Mouse (Mus musculus) cerebral cortex, adult 2 months (tissue): Measurements from ENCODE around the gene Trim71.

Source experiments
- WGBS: fragments of 180-500 bp; shearing (Covaris S2); methylation state at CpG from one replicate; pipeline ENCODE4 v1.1.7; 2018; 5-methylcytosine and 5-hydroxymethylcytosine counted together

The Trim71 gene

GRCm38 (mm10) chr9:114557086-114557485 lies 7.1 kb downstream of the Trim71 start:
- 41% methylated on average over 7 of the region's 7 CpGs for WGBS

GRCm38 (mm10) chr9:114556276-114556855 lies 7.8 kb downstream of the Trim71 start:
- 54% methylated on average over 10 of the region's 10 CpGs for WGBS

- 80% methylated on average over 5 of the region's 5 CpGs for WGBS
These were observed 9.7 kb downstream of the Trim71 start for GRCm38 (mm10) chr9:114554355-114554979.

DNA sequence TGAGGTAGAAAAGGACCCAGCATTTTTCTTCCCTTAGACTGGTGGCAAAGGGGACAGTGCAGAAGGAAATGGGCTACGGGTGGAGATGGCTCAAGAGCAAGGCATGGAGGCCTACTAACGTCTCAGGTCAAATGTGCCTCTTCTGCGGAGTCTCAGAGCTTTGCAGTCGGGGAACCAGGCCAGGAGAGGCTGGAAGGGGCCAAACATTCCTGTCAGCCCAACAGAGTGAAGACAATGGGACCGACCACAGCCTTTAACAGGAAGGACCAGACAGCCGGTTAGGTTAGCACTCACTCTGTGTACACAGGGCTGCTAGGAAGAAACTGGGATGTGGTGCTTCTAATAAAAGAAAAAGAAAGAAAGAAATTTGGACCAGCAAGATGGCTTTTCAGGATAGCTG lies 14.1 kb downstream of the Trim71 start:
- 63% methylated on average over 6 of the region's 6 CpGs for WGBS

DNA sequence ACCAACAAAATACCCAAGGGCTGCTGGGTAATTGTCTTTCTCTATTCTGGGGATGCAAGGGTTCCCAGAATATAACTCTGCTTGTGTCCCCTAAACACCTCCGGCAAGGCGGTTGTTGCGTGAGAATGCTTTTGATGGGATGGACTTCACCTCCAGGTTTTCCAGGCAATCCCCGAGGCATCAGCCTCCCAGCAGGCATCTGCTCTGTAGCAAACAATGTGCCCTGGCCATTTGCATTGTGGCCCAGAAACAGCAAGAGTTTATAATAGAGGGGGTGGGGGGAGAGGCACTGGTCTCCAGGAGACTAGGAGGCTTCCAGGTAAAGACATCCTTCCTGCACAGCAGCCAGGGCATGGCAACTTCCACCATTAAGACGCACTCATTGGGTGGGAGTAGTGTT lies 15.1 kb downstream of the Trim71 start:
- WGBS: 78% methylated on average over 5 of the region's 5 CpGs

GRCm38 (mm10) chr9:114548496-114548895 lies 15.7 kb downstream of the Trim71 start:
- 70% methylated on average over 4 of the region's 4 CpGs for WGBS

DNA sequence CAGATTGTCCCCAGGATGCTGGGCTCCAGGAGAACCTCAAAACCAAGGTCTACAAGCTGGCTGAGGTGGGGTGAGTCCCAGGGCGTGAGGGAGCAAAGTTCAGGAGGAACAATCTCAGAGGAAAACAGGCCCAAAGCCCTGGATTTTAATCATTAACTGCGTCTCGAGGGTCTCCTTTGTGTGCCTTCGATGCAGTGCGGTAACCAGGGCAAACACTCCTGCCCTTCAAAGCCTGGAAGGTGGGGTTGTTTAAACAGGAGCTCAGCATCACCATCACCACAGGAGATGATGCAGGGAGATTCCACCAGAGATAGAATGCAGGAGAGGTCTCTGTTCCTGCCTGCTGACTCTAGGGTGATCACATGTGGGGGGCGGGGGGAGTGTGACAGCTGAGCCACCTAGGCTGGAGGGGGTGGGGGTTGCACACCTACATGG lies 16.5 kb downstream of the Trim71 start:
- 76% methylated on average over 6 of the region's 6 CpGs for WGBS

GRCm38 (mm10) chr9:114546765-114547164 lies 17.4 kb downstream of the Trim71 start:
- 83% methylated on average over 12 of the region's 12 CpGs for WGBS

- 57% methylated on average over 9 of the region's 9 CpGs for WGBS
These were observed 19.3 kb downstream of the Trim71 start for GRCm38 (mm10) chr9:114544754-114545393.

- 59% methylated on average over 17 of the region's 17 CpGs for WGBS
These were observed 20.1 kb downstream of the Trim71 start for GRCm38 (mm10) chr9:114543882-114544753.

GRCm38 (mm10) chr9:114541279-114541741 lies 22.9 kb downstream of the Trim71 start:
- 83% methylated on average over 1 of the region's 1 CpGs for WGBS

DNA sequence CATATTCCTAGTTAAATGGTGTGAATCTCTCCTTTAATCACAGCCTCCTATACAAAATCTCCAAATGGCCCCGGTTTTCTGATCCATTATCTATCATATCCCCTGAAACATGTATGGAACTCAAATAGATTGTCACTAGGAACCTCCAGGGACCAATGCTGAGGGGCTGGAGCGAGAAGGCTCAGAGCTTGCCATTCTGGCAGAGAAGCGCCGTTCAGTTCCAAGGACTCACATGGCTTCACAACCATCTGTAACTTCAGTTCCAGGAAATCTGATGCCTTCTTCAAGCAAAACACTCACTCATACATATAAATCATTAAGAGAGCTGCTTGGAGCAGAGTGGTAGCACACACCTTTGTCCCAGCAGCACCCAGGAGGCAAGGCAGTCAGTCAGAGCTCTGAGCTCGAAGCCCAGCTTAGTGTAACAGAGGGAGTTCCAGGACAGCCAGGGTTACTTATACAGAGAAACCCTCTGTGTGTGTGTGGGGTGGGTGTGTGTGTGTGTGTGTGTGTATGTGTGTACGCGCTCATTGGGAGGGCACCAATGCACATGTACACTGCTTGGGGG lies 25.1 kb downstream of the Trim71 start:
- WGBS: 84% methylated on average over 7 of the region's 7 CpGs

GRCm38 (mm10) chr9:114536628-114537027 lies 27.5 kb downstream of the Trim71 start:
- WGBS: 75% methylated on average over 2 of the region's 2 CpGs

DNA sequence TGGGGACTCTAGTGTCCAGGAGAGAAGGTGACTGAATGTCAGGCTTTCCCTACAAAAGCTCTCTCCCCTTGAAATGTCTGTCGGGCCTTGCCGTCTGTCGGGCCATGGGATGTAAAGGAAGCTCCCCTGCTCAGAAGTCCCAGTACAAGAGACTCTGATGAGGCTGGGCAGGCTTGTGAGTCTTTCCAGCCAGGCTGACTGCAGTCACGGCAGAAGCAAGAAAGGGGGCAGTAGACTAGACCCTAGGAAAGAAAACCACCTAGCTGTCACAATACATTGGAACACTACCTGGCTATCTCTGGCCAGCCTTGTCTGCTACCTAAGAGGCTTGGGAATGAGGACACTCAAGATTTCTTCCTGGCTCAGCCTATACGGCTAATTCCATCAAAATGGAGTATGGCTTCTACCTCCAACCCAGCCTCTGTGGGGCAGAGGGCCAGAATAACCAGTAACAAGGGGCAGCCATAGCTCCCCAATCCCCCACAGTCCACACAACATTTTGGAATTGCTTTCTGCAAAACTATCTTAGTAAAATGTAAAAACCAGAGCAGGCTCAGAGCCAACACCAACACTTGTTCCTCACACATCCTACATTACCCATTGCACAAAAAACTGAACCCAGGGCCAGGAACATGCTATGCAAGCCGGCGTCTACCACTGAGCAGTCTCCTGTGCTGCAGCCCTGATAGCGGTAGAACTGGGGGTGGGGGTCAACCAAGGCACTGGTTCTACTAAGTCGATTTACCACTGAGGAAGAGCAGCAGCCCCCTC lies 29.2 kb downstream of the Trim71 start:
- WGBS: 74% methylated on average over 9 of the region's 9 CpGs

- WGBS: 87% methylated on average over 4 of the region's 4 CpGs
These were observed 30.3 kb downstream of the Trim71 start for GRCm38 (mm10) chr9:114533848-114534247.

- 73% methylated on average over 11 of the region's 11 CpGs for WGBS
These were observed 32.9 kb downstream of the Trim71 start for GRCm38 (mm10) chr9:114531276-114531675.

GRCm38 (mm10) chr9:114528680-114529048 lies 35.5 kb downstream of the Trim71 start:
- 25% methylated on average over 9 of the region's 9 CpGs for WGBS

- WGBS: 42% methylated on average over 17 of the region's 17 CpGs
These were observed 36.0 kb downstream of the Trim71 start for GRCm38 (mm10) chr9:114527992-114528679.

DNA sequence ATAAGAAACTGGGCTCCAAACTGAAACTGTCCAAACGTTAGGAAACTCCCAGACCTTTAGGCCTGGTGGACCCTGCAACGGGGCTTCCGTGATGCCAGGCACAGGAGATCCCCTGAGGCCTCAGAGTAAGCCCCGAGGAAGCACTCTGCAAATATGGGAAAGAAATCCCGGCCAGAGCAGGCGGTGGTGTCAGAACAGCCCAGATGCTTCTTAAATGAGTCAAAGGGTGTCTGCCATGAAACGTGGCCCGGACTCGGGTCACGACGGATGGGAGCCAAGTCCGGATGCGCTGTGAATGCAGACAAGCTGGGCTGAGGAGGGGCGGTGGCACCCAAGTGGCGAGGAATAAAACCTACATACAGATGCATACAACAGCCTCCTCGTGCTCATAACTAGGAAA lies 37.1 kb downstream of the Trim71 start:
- 34% methylated on average over 16 of the region's 16 CpGs for WGBS

GRCm38 (mm10) chr9:114526581-114526980 lies 37.6 kb downstream of the Trim71 start:
- WGBS: 59% methylated on average over 8 of the region's 8 CpGs
